Mouse (Mus musculus) activated CD4-positive, CD25-positive, alpha-beta regulatory T cell (primary cell): ENCODE results near the gene Gm20431. TPM values are rescaled to one million over a fixed set of nuclear protein-coding genes. Genes with fewer than 3 reads are reported as not detected.

Experiments
- polyA plus RNA-seq, 2 experiments: library from polyadenylated mRNA; unstranded; fragments of 100-300 nt; shearing (Covaris generic); gene quantifications; one replicate each; pipeline ENCODE4 v1.2.1; 2017

The Gm20431 gene
- polyA plus RNA-seq = 10 to 100 TPM; 15.0 to 27.3 TPM

DNA sequence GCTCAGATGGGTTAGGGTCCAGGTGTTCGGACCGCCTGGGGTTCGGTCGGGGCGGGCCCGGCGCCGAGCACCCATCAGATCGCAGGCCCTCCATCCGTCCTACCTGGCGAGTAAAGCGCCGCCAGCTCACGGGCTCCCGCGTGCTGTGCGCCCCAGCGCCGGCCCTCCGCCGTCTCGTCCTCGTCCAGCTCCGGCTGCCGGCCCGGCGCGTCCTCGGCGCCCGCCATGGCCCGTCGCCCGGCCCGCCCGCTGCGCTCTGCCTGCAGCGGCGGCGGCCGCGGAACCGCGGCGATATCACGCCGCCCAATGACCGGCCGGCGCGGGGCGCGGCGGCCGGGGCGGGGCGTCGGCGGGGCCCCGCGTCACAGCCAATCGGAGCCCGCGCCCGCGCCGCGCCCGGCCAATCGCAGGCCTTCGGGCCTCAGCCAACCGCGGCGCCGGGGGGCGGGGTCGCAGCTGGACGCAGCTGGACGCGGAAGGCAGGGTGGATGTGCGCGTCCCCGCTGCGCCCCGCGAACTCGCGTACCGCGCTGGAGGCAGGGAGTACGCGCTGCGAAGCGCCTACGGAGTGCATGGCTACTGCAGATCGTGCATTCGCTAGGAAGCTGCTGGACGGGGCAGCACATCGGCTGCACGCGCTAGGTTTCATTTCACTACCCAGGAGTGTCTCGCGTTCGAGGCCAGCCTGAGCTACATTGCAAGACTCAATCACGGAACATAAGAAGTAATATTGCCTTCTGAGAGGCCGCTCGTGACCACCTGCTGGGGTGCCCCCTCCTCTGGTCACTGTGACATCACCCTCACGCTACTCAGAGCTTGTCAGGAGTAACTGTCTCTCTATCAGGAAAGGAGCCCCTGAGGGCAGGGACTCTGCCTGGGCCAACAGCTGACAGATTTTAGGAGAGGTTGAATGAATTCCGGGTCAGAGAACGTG is at the start of gene Gm20431:
TSS of gene Gm20431 (minus strand) at position 227 of the 934 bp plus-strand sequence.

GRCm38 (mm10) chr2:167689501-167690218 is 28.4 kb upstream of the Gm20431 start, which contains the start of gene Tmem189:
TSS of gene Tmem189 (minus strand) at chr2:167689822.

GRCm38 (mm10) chr2:167688498-167689451 is 27.5 kb upstream of the Gm20431 start, which contains the start of gene Cebpb:
TSS of gene Cebpb (plus strand) at chr2:167688915.

DNA sequence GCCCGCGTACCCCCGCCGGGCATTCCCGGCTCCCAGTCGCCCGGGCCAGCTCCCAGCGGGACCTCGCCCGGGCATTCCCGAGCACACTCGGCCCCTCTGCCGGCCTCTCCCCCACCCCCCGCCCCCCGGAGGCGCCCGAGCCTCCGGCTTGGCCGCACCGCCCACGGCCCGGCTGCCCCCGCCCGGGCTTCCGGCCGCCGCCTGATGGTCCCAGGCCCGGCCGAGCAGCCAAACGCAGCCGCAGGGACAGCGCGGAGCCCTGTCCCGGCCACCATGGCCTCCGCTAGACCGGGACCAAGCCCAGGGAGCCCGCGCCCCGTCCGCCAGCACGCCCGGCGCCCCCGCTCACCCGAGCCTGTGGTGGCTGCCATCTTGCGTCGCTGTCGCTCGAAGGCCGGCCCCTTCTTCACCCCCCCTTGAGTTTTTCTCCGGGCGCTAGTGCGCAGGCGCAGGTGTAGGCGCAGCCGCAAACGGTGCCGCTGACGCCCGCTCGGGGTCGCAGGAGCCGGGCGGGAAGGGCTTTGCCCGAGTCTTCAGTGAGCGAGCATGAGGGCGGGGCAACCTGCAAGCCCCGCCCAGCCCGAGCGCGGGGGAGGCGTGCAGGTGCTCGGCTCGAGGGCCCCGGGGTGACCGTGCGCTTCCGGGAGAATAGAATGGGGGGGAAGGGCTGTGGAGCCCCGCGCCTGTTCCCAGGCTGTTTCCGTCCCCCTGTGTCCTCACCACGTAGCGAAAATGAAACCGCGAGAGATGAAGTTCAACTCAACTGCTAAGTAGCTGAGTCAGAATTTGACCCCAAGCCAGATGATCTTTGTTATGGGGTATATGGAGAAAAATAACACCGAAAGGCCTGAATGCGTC is 29.5 kb downstream of the Gm20431 start, which contains the start of gene Ube2v1:
TSS of gene Ube2v1 (minus strand) at position 505 of the 858 bp plus-strand sequence.

Other genes starting within 250 kb of the Gm20431 start
- gene Slc9a8, start 239.8 kb downstream of the Gm20431 start, polyA plus RNA-seq = 10 to 100 TPM; 47.2 to 49.9 TPM
- gene Rnf114, start 168.9 kb downstream of the Gm20431 start, polyA plus RNA-seq = 100 to 1,000 TPM; 195 to 237 TPM
- gene Spata2, start 168.6 kb downstream of the Gm20431 start, polyA plus RNA-seq = 10 to 100 TPM; 18.8 to 27.5 TPM
- gene Snai1, start 123.3 kb downstream of the Gm20431 start, polyA plus RNA-seq = under 1 TPM in 1 of 2 experiments, not detected in 1; 0.13 TPM
- 100 to 1,000 TPM; 192 to 300 TPM for gene Ube2v1, start 29.4 kb downstream of the Gm20431 start, polyA plus RNA-seq
- 10 to 100 TPM; 20.1 to 70.1 TPM for gene Cebpb, start 27.4 kb upstream of the Gm20431 start, polyA plus RNA-seq
- gene Tmem189, start 28.3 kb upstream of the Gm20431 start, polyA plus RNA-seq = 10 to 100 TPM; 66.5 to 90.4 TPM